Mouse (Mus musculus) adrenal gland, postnatal 14 days (tissue): ENCODE results near the gene Irs3. TPM values are rescaled to one million over a fixed set of nuclear protein-coding genes. Genes with fewer than 3 reads are reported as not detected.
A peak's percentile ranks its signal among the peaks of the same experiment; 100 is the strongest.
"Not testable (repeated sequence)": the region's sequence is repeated elsewhere in the genome, so short reads cannot be mapped to it uniquely, and the experiment has no call there.

Experiments
- DNase-seq: peaks from one replicate; pipeline ENCODE4 v3.0.0; 2021; ENCODE audit warnings: mixed read lengths
- total RNA-seq: library from RNA; stranded (reverse); gene quantifications from 2 replicates; pipeline ENCODE4 v1.2.3, GENCODE M21; 2021

Irs3 gene
- total RNA-seq, 1 experiment from 2014 or later: 4.6 TPM

DNA sequence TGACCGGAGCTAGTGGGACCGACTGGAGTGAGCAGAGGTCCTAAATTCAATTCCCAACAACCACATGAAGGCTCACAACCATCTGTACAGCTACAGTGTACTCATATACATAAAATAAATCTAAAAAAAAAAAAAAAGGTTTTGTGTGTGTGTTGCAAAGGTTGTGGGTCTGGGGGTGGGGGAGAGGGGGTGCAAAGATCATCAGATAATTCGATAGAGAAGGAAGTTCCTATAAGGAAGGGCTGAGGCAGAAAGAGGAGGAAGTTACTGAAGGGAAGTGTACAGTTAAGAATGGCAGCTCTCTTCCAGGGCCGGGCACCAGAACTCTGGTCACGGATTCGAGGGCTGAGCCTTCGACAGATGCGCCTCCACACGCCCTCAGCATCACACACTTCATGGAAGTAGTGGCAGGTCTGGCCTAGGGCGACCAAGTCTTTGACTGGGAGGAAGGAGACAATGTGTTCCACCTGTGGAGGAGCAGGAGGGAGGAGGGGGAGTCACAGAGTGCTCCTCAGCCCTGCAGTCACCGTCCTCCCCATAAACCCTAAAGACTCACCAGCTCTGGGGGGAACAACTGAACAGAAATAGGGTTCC lies 21.5 kb downstream of the Irs3 start:
- DNase-seq: no peak

DNA sequence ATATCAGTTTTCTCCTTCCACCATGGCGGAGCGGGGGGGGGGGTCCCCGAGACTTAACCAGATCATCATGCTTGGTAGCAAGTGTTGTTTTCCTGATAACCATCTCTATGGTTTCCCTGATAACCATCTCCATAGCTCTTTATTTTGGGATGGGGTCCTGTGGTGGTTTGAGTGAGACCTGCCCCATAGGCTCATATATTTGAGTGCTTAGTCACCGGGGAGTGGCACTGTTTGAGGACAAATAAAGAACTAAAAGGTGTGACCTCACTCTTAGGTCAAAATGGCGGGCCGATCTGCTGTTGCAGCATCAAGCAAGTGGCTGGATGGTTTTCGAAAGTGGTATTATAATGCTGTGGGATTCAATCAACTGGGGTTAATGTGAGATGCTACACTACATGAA lies 30.2 kb downstream of the Irs3 start:
- DNase-seq: no peak

DNA sequence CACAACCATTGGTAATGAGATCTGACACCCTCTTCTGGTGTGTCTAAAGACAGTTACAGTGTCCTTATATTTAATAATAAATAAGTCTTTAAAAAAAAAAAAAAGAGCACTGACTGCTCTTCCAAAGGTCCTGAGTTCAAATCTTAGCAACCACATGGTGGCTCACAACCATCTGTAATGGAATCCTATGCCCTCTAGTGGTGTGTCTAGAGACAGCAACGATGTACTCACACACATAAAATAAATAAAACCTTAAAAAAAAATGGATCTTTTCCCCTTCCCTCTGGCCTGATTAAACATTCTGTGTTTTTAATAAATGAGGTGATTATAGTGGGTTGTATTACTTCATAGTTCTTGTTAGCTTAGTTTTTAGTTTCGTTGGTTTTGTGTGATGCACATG lies 30.6 kb downstream of the Irs3 start:
- not testable (repeated sequence) for DNase-seq

DNA sequence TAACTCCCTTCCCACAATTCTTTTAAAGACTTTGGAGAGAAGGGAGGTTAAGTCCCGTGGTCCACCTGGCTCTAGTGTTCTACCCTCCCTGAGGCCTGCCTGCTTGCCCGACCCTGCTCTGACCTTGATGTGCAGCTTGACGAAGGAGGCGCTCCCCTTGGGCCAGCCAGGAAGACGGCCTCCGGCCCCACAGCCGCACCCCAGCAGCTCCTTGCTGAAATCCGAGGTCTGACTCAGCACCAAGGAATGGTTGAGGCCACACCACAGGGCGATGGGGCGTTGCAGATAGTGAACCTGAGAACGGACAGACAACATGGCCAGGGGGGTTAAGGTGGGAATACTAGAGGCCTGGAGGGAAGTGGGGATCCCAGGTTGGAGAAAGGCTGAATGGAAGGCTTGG lies 32.0 kb downstream of the Irs3 start, which contains the start of gene Pcolce:
Gene Pcolce, minus strand, starts transcription at position 235 of the 400 bp plus-strand sequence.
- DNase-seq: peak; percentile 78

DNA sequence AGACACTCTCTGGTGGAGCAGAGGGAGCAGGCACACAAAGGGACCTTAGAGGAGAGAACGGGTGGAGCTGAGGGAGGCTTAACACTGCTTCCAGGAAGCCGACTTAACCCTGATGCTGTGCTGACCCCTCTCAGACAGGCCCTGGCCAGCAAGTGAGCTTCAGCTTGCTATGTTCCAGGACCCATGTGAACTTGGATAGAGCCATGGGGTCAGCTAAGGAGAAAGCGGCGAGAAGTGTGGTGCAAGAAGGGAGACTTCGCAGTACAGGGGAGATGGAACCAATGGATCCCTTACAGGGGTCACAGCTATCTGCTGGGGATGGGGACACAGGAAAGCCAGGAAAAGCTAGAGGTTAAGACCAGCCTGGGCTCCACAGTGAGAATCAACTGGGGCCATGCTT lies 32.4 kb downstream of the Irs3 start:
- no peak for DNase-seq

DNA sequence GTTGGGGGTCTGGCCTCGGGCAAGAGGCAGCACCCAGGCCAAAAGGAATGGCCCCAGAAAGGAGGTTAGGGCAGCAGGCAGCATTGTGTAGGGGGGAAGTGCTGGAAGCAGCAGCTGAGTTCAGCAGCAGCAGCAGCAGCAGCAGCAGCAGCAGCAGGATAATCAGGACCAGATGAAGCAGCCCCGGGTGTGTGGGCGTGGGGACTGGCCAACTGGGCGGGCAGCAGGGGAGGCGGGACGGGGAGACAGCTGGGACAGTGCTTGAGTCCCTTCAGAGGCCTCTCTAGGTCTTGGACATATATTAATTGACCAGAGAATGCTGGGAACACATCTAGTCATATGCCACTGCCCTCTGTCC lies 34.3 kb downstream of the Irs3 start:
- DNase-seq: peak; percentile 88

DNA sequence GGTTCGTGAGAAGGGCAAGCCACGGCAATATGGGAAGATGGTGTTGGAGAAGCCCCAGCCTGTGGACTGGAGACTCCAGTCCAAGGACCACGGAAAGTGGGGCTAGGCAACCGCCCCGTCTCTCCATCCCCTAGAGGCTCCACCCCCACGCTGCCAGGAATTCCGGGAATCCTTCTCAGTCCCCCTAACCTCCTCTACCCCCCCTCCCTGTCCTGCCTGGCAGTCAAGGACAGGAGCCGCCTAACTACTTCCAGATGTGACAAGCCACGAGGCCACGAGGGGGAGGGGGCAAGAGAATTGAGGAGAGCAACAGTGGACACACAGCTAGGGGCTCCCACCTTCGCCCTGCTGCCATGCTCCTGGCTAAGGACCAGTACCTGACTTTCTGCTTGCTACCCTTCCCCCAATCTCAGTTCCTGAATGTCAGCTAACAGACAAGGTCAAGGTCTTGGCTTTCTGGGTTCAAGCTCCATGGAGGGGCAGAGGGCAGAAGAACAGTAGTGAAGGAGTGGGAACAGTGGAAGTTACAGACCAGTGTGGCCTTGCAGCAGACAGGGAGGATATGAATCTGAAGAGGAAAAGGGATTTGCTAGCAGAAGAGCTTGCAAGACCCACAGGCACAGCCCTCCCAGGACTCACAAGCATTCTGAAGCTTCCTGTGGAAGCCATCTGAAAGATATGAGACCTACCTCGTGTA lies 34.8 kb downstream of the Irs3 start:
- DNase-seq: peak; percentile 90

DNA sequence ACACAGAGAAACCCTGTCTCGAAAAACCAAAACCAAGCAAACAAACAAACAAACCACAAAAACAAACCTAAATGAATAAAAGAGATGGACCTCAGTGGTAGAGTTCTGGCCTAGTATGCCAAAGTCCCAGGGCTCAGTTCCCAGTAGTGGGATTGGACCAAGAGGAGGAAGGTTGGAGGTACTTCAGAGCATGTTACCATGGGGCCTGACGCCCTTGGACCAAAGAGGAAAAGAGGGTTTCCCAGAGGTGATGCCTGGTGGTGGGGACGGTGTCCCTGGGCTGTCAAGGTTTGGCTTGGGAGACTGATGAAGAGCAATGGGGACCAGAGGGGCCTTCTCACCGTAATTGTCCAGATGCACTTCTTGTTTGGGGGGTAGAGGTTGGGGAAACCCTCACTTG lies 35.5 kb downstream of the Irs3 start:
- DNase-seq: no peak

DNA sequence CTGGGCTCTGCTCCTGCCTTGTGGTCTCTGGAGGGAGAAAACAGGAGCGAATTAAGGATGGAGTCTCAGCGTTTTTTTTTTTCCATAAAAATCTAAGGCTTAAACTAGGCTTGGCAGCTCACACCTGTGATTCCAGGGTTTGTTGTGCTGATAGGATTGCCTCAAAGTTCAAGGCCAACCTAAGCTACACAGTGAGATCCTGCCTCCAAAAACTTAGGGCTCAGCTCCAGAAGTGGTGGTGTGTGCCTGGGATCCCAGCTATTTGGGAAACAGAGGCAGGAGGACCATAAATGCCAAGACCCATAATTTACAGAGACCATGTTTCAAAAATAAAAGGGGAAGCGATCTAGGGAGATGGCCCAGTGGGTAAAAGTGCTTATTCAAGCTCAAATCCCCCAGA lies 36.2 kb downstream of the Irs3 start:
- DNase-seq: no peak

DNA sequence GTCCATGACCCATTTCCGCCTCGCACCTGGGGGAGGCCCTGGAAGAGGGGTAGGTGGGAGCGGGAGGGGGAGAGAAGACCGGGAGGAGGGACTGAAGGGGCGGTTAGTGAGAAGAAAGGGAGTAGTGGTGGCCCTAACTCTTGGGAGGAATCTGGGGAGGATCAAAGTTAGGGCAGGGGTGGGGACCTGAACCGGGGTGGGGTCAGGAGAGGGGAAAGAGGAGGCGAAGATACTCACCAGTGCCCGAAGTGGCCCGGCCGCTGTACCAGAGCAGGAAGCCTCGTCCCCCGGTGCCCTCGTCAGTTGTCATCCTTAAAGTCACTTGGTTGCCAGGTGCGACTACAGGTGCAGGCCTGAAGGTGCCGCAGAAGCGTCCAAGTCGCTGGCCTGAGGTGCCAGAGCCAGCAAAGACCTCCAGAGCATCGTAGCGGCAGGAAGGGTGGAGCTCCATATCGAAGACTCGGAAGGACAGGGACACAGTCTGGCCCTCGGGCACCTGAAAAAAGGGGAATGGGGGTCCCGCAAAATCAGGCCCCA lies 36.8 kb downstream of the Irs3 start:
- DNase-seq: no peak

DNA sequence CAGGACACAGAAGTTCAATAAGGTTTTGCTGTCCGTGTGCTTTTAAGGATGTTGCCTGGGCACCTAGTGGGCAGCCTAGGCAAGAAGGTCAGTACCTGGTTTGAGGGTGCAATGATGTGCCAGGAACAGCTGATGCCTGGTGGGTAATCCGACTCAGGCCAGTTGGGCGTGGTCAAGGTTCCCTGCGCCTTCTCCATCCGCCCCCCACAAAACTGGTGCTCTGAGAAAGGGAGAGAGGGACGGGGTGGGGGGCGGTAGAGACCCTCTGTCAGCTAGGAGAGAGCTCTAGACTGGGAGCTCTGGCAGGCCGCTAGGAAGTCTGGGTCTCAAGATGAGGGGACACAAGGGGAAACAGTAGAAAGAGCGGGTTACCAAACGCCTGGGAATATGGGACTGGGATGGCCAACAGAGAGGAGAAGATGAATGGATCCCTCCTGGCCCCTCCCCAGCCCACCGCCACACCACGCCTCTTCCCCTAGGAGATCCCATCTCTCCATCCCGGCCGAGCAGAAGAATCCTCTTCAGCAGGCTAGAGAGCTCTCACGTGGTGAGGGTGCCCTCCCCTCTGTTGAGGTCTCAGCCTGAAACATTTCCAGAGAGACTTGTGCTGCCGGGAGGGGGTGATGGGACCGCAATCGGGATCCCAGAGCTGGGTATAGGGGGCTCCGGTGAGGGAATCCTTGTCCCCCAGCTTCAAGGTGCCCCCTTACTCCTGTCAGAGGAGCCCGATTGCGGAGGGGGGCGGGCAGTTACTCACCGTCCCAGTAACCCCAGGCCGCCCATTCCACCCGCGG lies 37.5 kb downstream of the Irs3 start:
- DNase-seq: no peak

DNA sequence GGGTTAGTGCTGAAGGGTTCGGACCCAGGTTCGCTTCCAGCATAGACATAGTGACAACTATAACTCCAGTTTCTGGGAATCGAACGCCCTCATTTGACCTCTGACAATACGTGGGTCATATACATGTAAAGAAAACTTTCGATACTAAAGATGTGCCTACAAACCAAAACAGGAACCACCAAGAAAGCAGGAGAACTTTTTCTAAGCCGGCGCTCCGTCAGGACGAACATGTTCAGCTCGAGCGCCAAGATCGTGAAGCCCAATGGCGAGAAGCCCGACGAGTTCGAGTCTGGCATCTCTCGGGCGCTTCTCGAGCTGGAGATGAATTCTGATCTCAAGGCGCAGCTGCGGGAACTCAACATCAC lies 44.2 kb downstream of the Irs3 start:
- peak; percentile 49 for DNase-seq

DNA sequence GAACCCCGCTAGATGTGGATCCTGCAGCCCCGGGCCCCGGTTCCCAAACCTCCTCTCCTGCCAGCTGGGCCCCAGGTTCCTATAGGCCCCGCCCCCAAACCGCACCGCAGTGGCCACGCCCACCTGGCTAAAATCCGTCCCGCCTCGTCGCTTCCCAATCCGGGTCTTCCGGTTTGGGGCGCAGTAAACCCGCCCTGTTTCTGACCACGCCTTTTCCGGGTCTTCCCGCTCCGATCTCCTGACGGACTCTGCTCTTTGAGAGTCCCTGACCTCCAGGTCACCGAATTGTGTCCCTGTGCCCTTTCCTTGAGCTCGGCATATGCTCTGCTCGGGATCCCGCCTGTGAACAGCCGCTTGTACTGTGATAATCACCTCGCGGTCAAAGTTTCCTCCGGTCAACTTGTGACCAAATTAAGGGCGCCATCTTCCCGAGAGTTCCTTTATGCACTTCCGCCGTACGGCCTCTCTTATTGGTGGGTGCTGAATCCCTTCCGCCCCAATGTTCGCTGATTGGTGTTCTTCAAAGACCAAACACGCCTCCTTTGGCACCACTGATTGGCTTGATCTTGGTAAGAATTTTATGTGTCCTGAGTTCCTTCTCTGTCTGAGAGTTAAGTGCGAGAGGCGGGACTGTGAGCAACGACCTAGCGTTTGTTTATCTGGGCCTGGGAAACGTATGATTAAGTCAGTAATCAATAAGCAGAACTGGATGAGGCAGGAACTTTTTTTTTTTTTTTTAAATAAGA lies 44.7 kb downstream of the Irs3 start, which contains the start of gene Mospd3:
Gene Mospd3, minus strand, starts transcription at position 440 of the 746 bp plus-strand sequence.
- peak; percentile 98 for DNase-seq

DNA sequence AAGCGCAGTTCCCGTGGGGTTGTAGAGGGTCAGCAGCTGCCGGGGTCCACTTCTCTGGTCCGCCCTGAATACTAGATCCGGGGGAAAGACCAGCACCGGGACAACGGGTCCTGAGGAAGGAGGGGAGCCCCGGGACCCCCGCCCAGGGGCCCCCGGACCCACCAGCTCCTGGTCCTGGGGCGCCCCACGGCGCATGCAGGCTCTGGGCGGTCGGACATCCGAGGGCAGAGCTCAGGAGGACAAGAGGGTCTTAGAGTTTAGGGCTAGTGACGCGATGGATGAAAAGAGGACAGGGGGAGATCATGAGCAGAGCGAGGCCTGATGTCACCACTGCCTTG lies 45.3 kb downstream of the Irs3 start:
- DNase-seq: no peak

DNA sequence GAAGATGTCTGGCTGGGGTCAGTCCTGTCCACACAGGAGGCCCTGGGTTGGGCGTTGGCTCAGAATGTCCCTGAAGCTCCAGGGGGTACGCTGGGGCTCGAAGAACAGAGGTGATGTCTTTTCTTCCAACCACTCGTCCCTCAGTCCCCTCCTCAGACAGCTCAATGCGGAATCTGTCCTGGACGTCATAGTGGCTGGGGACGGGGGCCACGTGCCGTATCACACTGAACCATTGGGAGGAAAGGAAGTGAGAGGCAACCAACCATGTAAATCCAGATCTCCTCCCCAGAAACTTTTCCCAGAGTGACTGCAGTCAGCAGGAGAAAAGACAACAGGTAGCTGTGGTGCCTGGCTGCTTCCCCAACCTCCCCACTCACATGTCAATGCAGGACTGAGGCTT lies 45.9 kb downstream of the Irs3 start:
- no peak for DNase-seq

DNA sequence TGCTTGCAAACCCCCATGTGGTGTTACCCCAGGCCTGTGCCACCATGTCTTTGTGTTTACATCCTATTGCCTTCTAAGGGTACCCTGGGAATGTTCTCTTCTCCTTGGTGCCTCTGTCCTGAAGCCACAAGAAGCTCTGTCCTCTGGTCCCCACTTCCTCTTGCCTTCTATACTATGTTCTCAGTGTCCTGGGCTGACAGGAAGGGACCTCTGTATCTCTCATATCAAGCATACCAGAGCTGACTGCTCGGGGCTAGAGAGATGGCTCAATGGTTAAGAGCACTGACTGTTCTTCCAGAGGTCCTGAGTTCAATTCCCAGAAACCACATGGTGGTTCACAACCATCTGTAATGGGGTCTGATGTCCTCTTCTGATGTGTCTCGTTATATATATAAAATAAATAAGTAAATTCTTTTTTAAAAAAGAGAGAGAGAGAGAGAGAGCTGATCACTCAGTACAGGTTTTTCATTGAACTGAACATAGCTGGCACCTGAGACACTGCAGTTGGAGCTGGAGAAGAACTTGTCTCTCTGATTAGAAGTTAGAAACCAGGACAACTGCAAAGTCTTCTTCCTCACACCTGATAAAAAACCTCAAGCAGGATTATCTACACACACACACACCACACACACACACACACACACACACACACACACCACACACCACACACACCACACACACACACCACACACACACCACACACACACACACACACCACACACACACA lies 47.3 kb downstream of the Irs3 start:
- DNase-seq: no peak

DNA sequence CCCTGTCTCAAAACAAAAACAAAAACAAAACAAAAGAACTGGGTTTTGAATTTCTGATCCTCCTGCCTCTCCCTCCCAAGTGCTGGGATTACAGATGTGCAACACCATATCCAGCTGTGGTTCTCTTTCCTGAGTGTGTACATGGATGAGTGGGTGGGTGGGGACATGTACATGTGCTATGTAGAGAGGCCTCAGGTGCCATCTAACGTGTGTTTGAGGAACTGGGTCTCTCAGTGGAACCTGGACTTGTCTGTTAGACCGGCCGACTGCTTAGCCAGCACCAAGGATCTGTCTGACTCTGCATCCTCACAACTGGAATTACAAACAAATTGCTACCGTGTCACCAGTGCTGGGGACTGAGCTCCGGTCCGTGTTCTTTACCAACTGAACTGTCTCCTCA lies 47.9 kb downstream of the Irs3 start:
- no peak for DNase-seq

DNA sequence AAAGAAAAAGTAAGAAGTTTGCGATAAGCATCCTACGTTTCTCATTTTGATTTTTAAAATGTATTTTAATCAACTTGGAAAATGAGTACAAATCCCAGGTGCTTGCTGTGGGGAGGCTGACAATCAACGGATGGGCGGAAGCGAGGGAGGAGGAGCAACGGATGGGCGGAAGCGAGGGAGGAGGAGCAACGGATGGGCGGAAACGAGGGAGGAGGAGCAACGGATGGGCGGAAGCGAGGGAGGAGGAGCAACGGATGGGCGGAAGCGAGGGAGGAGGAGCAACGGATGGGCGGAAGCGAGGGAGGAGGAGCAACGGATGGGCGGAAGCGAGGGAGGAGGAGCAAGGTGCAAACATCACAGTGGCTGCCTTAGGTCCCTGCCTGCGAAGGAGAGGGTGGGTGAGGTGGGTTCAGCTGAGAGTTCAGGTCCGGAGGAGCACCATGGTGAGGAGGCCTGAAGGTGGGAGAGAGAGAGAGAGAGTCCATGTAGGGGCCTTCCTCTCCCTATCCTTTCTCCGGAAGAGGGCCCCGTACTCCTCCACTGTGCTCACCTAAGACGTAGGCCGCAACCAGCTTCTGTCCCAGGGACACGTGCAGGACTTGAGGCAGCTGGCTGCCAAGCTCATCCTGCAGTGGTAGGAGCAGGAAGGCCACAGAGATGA lies 48.8 kb downstream of the Irs3 start:
- peak; percentile 33 for DNase-seq

DNA sequence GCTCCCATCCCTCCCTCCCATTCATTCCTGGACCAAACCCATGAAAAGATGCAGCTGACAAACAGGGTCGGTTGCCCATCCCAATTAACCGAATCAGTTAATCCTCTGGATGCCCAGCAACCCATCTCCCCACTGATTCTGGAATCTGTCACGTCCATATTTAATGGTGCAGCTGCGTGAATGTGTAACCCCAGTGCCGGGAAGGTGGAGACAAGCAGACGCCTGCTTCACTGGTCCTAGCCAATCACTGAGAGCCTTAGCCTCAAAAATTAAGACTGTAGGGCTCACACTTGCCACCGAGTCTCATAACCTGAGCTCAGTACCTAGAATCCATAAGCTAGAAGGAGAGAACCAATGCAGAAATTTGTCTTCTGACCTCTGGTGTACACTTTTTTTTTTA lies 49.6 kb downstream of the Irs3 start:
- no peak for DNase-seq
